In the genomic region with DNA sequence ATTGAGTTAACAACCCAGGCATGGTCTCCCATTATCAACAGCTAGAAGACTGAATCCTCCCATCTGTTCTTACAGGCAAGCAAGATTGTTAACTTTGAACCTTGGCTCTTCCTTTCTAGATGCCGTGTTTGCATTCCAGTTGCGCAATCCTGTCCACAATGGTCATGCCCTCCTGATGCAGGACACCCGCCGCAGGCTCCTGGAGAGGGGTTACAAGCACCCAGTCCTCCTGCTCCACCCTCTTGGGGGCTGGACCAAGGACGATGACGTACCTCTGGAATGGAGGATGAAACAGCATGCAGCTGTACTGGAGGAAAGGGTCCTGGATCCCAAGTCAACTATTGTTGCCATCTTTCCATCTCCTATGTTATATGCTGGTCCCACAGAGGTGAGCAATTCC, we compare ENCODE assay signal across 18 mouse cellular contexts.
DNase-seq lines count a peak whose midpoint lies in the region; TF ChIP-seq lines count a peak whose summit lies in the region.
"Had no signal": no experiment of that assay in that cellular context is flagged by ENCODE, and none has a peak within 500 bp of the region (broad histone marks: within the 10 kb centered on the region; RNA-seq: fewer than 3 reads in every experiment).

No protein-coding gene starts in this region.

- TF ChIP-seq CTCF in kidney, adult 2 months (conservative IDR thresholded peaks at IDR 0.05; ENCODE audit: insufficient read depth, insufficient read length, low read depth, low read length): no peak

- peaks cover 9% of the 10 kb centered on the region; the same call in 1 of the 2 replicates for H3K36me3 ChIP-seq in kidney, adult 2 months (ENCODE audit: control insufficient read depth, insufficient read depth, low read length)
- peaks cover 8% of the 10 kb centered on the region for H3K36me3 ChIP-seq in myocyte (ENCODE audit: control insufficient read depth, insufficient read depth)
- H3K36me3 ChIP-seq: hindbrain, embryonic 15.5 days had no signal

- H3K79me2 ChIP-seq in myocyte (ENCODE audit: control insufficient read depth, insufficient read depth): no peaks in the 10 kb centered on the region

- no peak overlapping the region for H3K4me3 ChIP-seq in kidney, adult 2 months (ENCODE audit: insufficient read depth, low read depth, low read length)
- no peak overlapping the region for H3K4me3 ChIP-seq in myocyte
- H3K4me3 ChIP-seq: heart, embryonic 12.5 days; hindbrain, embryonic 15.5 days; limb, embryonic 10.5 days; midbrain, embryonic 12.5 days had no signal

- H3K27ac ChIP-seq in kidney, adult 2 months (ENCODE audit: insufficient read depth, low read depth, low read length): no peak overlapping the region
- H3K27ac ChIP-seq: hindbrain, embryonic 15.5 days; limb, embryonic 10.5 days; macrophage; midbrain, embryonic 12.5 days; stomach, postnatal 0 days had no signal

- no peak overlapping the region for H3ac ChIP-seq in myocyte (ENCODE audit: control insufficient read depth, insufficient read length)

- DNase-seq in kidney, adult 2 months: peak; percentile 61
- DNase-seq in kidney, postnatal 10 days: no peak
- DNase-seq in NIH3T3 (ENCODE audit: low read depth): peak; percentile 18
- DNase-seq in large intestine, adult 2 months (ENCODE audit: low read depth, low spot score): peak; percentile 18
- no peak for DNase-seq in gastrocnemius, postnatal 4 days (ENCODE audit: low spot score in 2 of 2)
- no peak for DNase-seq in cerebellum, adult 18-20 months
- DNase-seq: cerebellum, postnatal 25 days; gastrocnemius, postnatal 25 days; lung, embryonic 14.5 days; right cerebral cortex, postnatal 25 days; thymus, postnatal 14 days had no signal

- H3K4me2 ChIP-seq in myocyte (ENCODE audit: low read depth): no peak overlapping the region
- H3K4me2 ChIP-seq: heart, embryonic 12.5 days; hindbrain, embryonic 15.5 days; lung, embryonic 14.5 days; midbrain, embryonic 12.5 days had no signal

- no peaks in the 10 kb centered on the region; the same call in 1 of the 2 replicates for H3K4me1 ChIP-seq in kidney, adult 2 months (ENCODE audit: control insufficient read depth, insufficient read depth, low read length)
- H3K4me1 ChIP-seq: heart, embryonic 12.5 days; hindbrain, embryonic 15.5 days; limb, embryonic 10.5 days; midbrain, embryonic 12.5 days had no signal

- WGBS in kidney, adult 2 months: 62% methylated on average over 6 of the region's 6 CpGs
- WGBS in large intestine, adult 2 months: 40% methylated on average over 6 of the region's 6 CpGs

- no peak for TF ChIP-seq POLR2A in kidney, adult 2 months (IDR thresholded peaks at IDR 0.05; ENCODE audit: low read depth, low read length)
- TF ChIP-seq POLR2A in myocyte (IDR thresholded peaks at IDR 0.05; ENCODE audit: insufficient read length, low read depth): no peak

- H3K27me3 ChIP-seq in kidney, adult 2 months (replicated peaks; ENCODE audit: control insufficient read depth, insufficient read depth, low read length): no peaks in the 10 kb centered on the region
- H3K27me3 ChIP-seq in myocyte (ENCODE audit: control insufficient read depth, insufficient read depth, insufficient read length): no peaks in the 10 kb centered on the region
- H3K27me3 ChIP-seq: heart, embryonic 12.5 days; hindbrain, embryonic 15.5 days; midbrain, embryonic 12.5 days had no signal

TF ChIP-seq in myocyte, 11 proteins besides CTCF, POLR2A, EP300 and RAD21:
- TF ChIP-seq POLR2AphosphoS2 (IDR thresholded peaks at IDR 0.05; ENCODE audit: insufficient read length, low read depth) (no peak), CEBPB (IDR thresholded peaks at IDR 0.05; ENCODE audit: insufficient read depth, poor library complexity, severe bottlenecking) (0 out of 2 replicates have a peak, but pooled peaks have one; percentile 56), REST (IDR thresholded peaks at IDR 0.05; ENCODE audit: insufficient read depth, insufficient read length) (no peak), SRF (IDR thresholded peaks at IDR 0.05; ENCODE audit: control insufficient read depth, insufficient read length, low read depth) (no peak)

Comparison
In these comparisons a context has a peak if more than half of its experiments do, and no peak if none do; other contexts are left out.
1. DNase-seq: peak in kidney, adult 2 months (single experiment), NIH3T3 (single experiment) and large intestine, adult 2 months (single experiment); none in kidney, postnatal 10 days (single experiment), gastrocnemius, postnatal 4 days (0 of 2) and cerebellum, adult 18-20 months (0 of 2).